ENCODE assay signal across 21 mouse cellular contexts in the genomic region with DNA sequence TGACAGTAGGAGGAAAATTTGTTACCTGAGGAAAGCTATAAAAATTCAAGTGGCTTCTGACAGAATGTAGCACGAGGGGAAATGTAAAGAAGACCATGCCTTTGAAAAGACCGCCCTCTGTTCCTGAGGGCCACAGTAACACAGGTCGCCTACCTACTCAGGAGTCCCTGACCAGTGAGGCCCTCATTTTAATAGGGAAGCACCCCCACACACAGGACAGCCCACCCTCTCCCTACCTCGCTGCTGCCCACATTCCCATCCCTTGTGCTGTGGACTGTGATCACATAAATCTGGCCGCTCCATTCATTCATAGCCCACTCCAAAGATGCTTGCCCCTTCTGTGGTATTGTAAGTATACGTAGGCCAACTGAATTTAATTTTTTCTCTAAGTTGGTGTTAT. TPM values are rescaled to one million over a fixed set of nuclear protein-coding genes. Genes with fewer than 3 reads are reported as not detected.
DNase-seq lines count a peak whose midpoint lies in the region; ATAC-seq lines count a peak whose summit lies in the region.
"Had no signal": no experiment of that assay in that cellular context is flagged by ENCODE, and none has a peak within 500 bp of the region (broad histone marks: within the 10 kb centered on the region; RNA-seq: fewer than 3 reads in every experiment).

No protein-coding gene starts in this region.

- peak overlapping the region; percentile 86 for H3K27ac ChIP-seq in forebrain, embryonic 10.5 days
- peak overlapping the region; percentile 93 for H3K27ac ChIP-seq in forebrain, embryonic 13.5 days
- peak overlapping the region; percentile 69 for H3K27ac ChIP-seq in hindbrain, embryonic 14.5 days
- H3K27ac ChIP-seq in midbrain, embryonic 15.5 days, result peak overlapping the region; percentile 75
- H3K27ac ChIP-seq: liver, embryonic 15.5 days had no signal

- peak; percentile 30 for DNase-seq in forebrain, embryonic 10.5 days (ENCODE audit: extremely low spot score, low spot score)
- no peak for DNase-seq in hindbrain, embryonic 14.5 days (ENCODE audit: low spot score)
- no peak for DNase-seq in right cerebral cortex, postnatal 14 days
- no peak for DNase-seq in embryo, embryonic 9.5 days (ENCODE audit: extremely low spot score)
- no peak for DNase-seq in cerebellum, postnatal 14 days
- DNase-seq in cerebellum, adult 9-11 months, result no peak
- DNase-seq: cerebellum, adult 11 months; cerebellum, postnatal 36 days; heart, postnatal 4 days; kidney, adult 11 months; kidney, postnatal 10 days; left cerebral cortex, postnatal 4 days; lung, postnatal 10 days; right cerebral cortex, postnatal 4 days; thymus, adult 18-20 months had no signal

- WGBS in forebrain, embryonic 10.5 days, result 63% methylated on average over 6 of the region's 6 CpGs
- 25% methylated on average over 6 of the region's 6 CpGs for WGBS in forebrain, embryonic 13.5 days
- WGBS in hindbrain, embryonic 14.5 days, result 56% methylated on average over 6 of the region's 6 CpGs
- 43% methylated on average over 6 of the region's 6 CpGs for WGBS in midbrain, embryonic 15.5 days

- H3K4me2 ChIP-seq in forebrain, embryonic 13.5 days, result peak overlapping the region; percentile 53
- no peak overlapping the region; the same call in 1 of the 2 replicates for H3K4me2 ChIP-seq in hindbrain, embryonic 14.5 days (replicated peaks)
- H3K4me2 ChIP-seq in midbrain, embryonic 15.5 days, result peak overlapping the region; percentile 50
- H3K4me2 ChIP-seq: heart, embryonic 11.5 days; liver, embryonic 15.5 days had no signal

- H3K36me3 ChIP-seq in forebrain, embryonic 10.5 days (replicated peaks), result no peaks in the 10 kb centered on the region
- H3K36me3 ChIP-seq in forebrain, embryonic 13.5 days (ENCODE audit: poor library complexity, severe bottlenecking), result no peaks in the 10 kb centered on the region
- no peaks in the 10 kb centered on the region for H3K36me3 ChIP-seq in hindbrain, embryonic 14.5 days (replicated peaks; ENCODE audit: control insufficient read depth, insufficient read depth)
- H3K36me3 ChIP-seq in midbrain, embryonic 15.5 days (replicated peaks), result no peaks in the 10 kb centered on the region
- H3K36me3 ChIP-seq: G1E; liver, embryonic 15.5 days had no signal

- peak overlapping the region; percentile 47; the same call in 1 of the 2 replicates for H3K9ac ChIP-seq in forebrain, embryonic 13.5 days
- H3K9ac ChIP-seq in hindbrain, embryonic 14.5 days, result 0 out of 2 replicates have a peak overlapping the region, but pooled peaks have one; percentile 35
- H3K9ac ChIP-seq in midbrain, embryonic 15.5 days, result no peak overlapping the region
- H3K9ac ChIP-seq: liver, embryonic 15.5 days had no signal

- H3K27me3 ChIP-seq in forebrain, embryonic 10.5 days (ENCODE audit: poor library complexity, severe bottlenecking), result no peaks in the 10 kb centered on the region; the same call in 1 of the 2 replicates
- H3K27me3 ChIP-seq in forebrain, embryonic 13.5 days, result no peaks in the 10 kb centered on the region
- H3K27me3 ChIP-seq in hindbrain, embryonic 14.5 days (ENCODE audit: control insufficient read depth, insufficient read depth, low read length), result no peaks in the 10 kb centered on the region
- no peaks in the 10 kb centered on the region for H3K27me3 ChIP-seq in midbrain, embryonic 15.5 days (replicated peaks)

- no peaks in the 10 kb centered on the region for H3K9me3 ChIP-seq in forebrain, embryonic 10.5 days
- H3K9me3 ChIP-seq in forebrain, embryonic 13.5 days (replicated peaks), result no peaks in the 10 kb centered on the region
- H3K9me3 ChIP-seq in hindbrain, embryonic 14.5 days (ENCODE audit: control insufficient read depth, low read length), result no peaks in the 10 kb centered on the region
- H3K9me3 ChIP-seq in midbrain, embryonic 15.5 days, result no peaks in the 10 kb centered on the region
- H3K9me3 ChIP-seq: G1E; liver, embryonic 15.5 days had no signal

- peak; percentile 26; the same call in 1 of the 2 replicates for ATAC-seq in forebrain, embryonic 13.5 days
- no peak for ATAC-seq in hindbrain, embryonic 14.5 days (ENCODE audit: low FRiP score)
- ATAC-seq in midbrain, embryonic 15.5 days (replicated peaks), result no peak

- peak overlapping the region; percentile 36; the same call in 1 of the 2 replicates for H3K4me3 ChIP-seq in forebrain, embryonic 10.5 days
- H3K4me3 ChIP-seq in forebrain, embryonic 13.5 days, result no peak overlapping the region
- no peak overlapping the region for H3K4me3 ChIP-seq in hindbrain, embryonic 14.5 days (replicated peaks; ENCODE audit: low read length)
- H3K4me3 ChIP-seq in midbrain, embryonic 15.5 days, result no peak overlapping the region
- H3K4me3 ChIP-seq: erythroblast, embryonic 14.5 days; liver, embryonic 15.5 days had no signal

- H3K4me1 ChIP-seq in forebrain, embryonic 10.5 days, result peaks cover 77% of the 10 kb centered on the region
- peaks cover 52% of the 10 kb centered on the region for H3K4me1 ChIP-seq in forebrain, embryonic 13.5 days
- peaks cover 18% of the 10 kb centered on the region for H3K4me1 ChIP-seq in hindbrain, embryonic 14.5 days (replicated peaks; ENCODE audit: control insufficient read depth, insufficient read depth, low read length)
- peaks cover 31% of the 10 kb centered on the region for H3K4me1 ChIP-seq in midbrain, embryonic 15.5 days
- H3K4me1 ChIP-seq: liver, embryonic 15.5 days had no signal

RNA-seq across cellular contexts. Expression of a gene that starts 20.8 kb away (rescaled TPM):
- 23.0 and 25.3 TPM in 2 replicates for polyA plus RNA-seq in forebrain, embryonic 10.5 days (2016; fragmentation: Nextera tagmentation; extraction: Ambion mirVana)
- 22.8 and 25.1 TPM in 2 replicates for polyA plus RNA-seq in forebrain, embryonic 13.5 days (2015; fragmentation: Nextera tagmentation; extraction: Ambion mirVana)
- 17.1 and 18.7 TPM in 2 replicates for polyA plus RNA-seq in hindbrain, embryonic 14.5 days (2014; fragmentation: Nextera tagmentation; extraction: Ambion mirVana)
- polyA plus RNA-seq in midbrain, embryonic 15.5 days (2015; fragmentation: Nextera tagmentation; extraction: Ambion mirVana), result 17.5 and 17.6 TPM in 2 replicates
- polyA plus RNA-seq: erythroblast, embryonic 14.5 days had no signal
